Mouse (Mus musculus): Measurements from ENCODE around the gene Tes. TPM values are rescaled to one million over a fixed set of nuclear protein-coding genes. Genes with fewer than 3 reads are reported as not detected.

The Tes gene
- polyA plus RNA-seq, 1 experiment from 2014 or later: 37.8 TPM

- no peak overlapping the region for H3K4me2 ChIP-seq (replicated peaks)
- 88% methylated on average over 1 of the region's 1 CpGs for WGBS
These were observed 47.1 kb downstream of the Tes start for GRCm38 (mm10) chr6:17112081-17112480.

GRCm38 (mm10) chr6:17112990-17113389 lies 48.0 kb downstream of the Tes start:
- no peaks in the 10 kb centered on the region for H3K27me3 ChIP-seq
- no peaks in the 10 kb centered on the region for H3K36me3 ChIP-seq
- H3K27ac ChIP-seq (replicated peaks): no peak overlapping the region
- H3K4me1 ChIP-seq: no peaks in the 10 kb centered on the region
- no peak overlapping the region for H3K9ac ChIP-seq
- no peak for ATAC-seq (ENCODE audit: insufficient number of reproducible peaks, low FRiP score, low TSS enrichment, low read depth)
- WGBS: 88% methylated on average over 2 of the region's 2 CpGs
- no peak overlapping the region for H3K4me3 ChIP-seq (replicated peaks)
- no peaks in the 10 kb centered on the region for H3K9me3 ChIP-seq (replicated peaks)
- no peak overlapping the region for H3K4me2 ChIP-seq (replicated peaks)

More at GRCm38 (mm10) chr6:17112081-17112480, 47.1 kb downstream of the Tes start:
- Histone ChIP-seq H3K27me3 (no peaks in the 10 kb centered on the region), H3K27ac (replicated peaks) (no peak overlapping the region), H3K4me1 (no peaks in the 10 kb centered on the region), H3K36me3 (no peaks in the 10 kb centered on the region), H3K9me3 (replicated peaks) (no peaks in the 10 kb centered on the region), H3K4me3 (replicated peaks) (no peak overlapping the region), H3K9ac (no peak overlapping the region)
- no peak for ATAC-seq (ENCODE audit: insufficient number of reproducible peaks, low FRiP score, low TSS enrichment, low read depth)

GRCm38 (mm10) chr6:17114588-17114987 lies 49.6 kb downstream of the Tes start:
- no peaks in the 10 kb centered on the region for H3K4me1 ChIP-seq
- no peak for ATAC-seq (ENCODE audit: insufficient number of reproducible peaks, low FRiP score, low TSS enrichment, low read depth)
- H3K9ac ChIP-seq: no peak overlapping the region
- H3K36me3 ChIP-seq: no peaks in the 10 kb centered on the region
- H3K4me2 ChIP-seq (replicated peaks): no peak overlapping the region
- no peak overlapping the region for H3K27ac ChIP-seq (replicated peaks)
- H3K9me3 ChIP-seq (replicated peaks): no peaks in the 10 kb centered on the region
- no peak overlapping the region for H3K4me3 ChIP-seq (replicated peaks)
- WGBS: 70% methylated on average over 5 of the region's 5 CpGs
- H3K27me3 ChIP-seq: no peaks in the 10 kb centered on the region

- Histone ChIP-seq H3K9me3 (replicated peaks) (no peaks in the 10 kb centered on the region), H3K4me2 (replicated peaks) (no peak overlapping the region), H3K27ac (replicated peaks) (no peak overlapping the region), H3K36me3 (no peaks in the 10 kb centered on the region), H3K4me1 (no peaks in the 10 kb centered on the region), H3K9ac (no peak overlapping the region), H3K4me3 (replicated peaks) (no peak overlapping the region), H3K27me3 (no peaks in the 10 kb centered on the region)
- no peak for ATAC-seq (ENCODE audit: insufficient number of reproducible peaks, low FRiP score, low TSS enrichment, low read depth)
- 76% methylated on average over 2 of the region's 2 CpGs for WGBS
These were observed 50.3 kb downstream of the Tes start for GRCm38 (mm10) chr6:17115046-17115790.

- Histone ChIP-seq H3K27me3 (no peaks in the 10 kb centered on the region), H3K4me3 (replicated peaks) (no peak overlapping the region), H3K4me1 (no peaks in the 10 kb centered on the region), H3K9me3 (replicated peaks) (no peaks in the 10 kb centered on the region), H3K36me3 (no peaks in the 10 kb centered on the region), H3K4me2 (replicated peaks) (no peak overlapping the region), H3K27ac (replicated peaks) (no peak overlapping the region), H3K9ac (no peak overlapping the region)
- WGBS: 73% methylated on average over 7 of the region's 7 CpGs
- no peak for ATAC-seq (ENCODE audit: insufficient number of reproducible peaks, low FRiP score, low TSS enrichment, low read depth)
These were observed 54.7 kb downstream of the Tes start for GRCm38 (mm10) chr6:17119521-17120232.

- Histone ChIP-seq H3K9ac (no peak overlapping the region), H3K4me3 (replicated peaks) (no peak overlapping the region), H3K27me3 (no peaks in the 10 kb centered on the region), H3K36me3 (no peaks in the 10 kb centered on the region), H3K9me3 (replicated peaks) (no peaks in the 10 kb centered on the region), H3K4me1 (no peaks in the 10 kb centered on the region), H3K27ac (replicated peaks) (no peak overlapping the region), H3K4me2 (replicated peaks) (no peak overlapping the region)
- ATAC-seq (ENCODE audit: insufficient number of reproducible peaks, low FRiP score, low TSS enrichment, low read depth): no peak
- 65% methylated on average over 2 of the region's 2 CpGs for WGBS
These were observed 75.1 kb downstream of the Tes start for GRCm38 (mm10) chr6:17140021-17140420.

- H3K4me1 ChIP-seq: no peaks in the 10 kb centered on the region
- peak; percentile 73 for ATAC-seq (ENCODE audit: insufficient number of reproducible peaks, low FRiP score, low TSS enrichment, low read depth)
- H3K9ac ChIP-seq: no peak overlapping the region
- H3K9me3 ChIP-seq (replicated peaks): no peaks in the 10 kb centered on the region
- no peaks in the 10 kb centered on the region for H3K27me3 ChIP-seq
- H3K4me3 ChIP-seq (replicated peaks): no peak overlapping the region
- no peaks in the 10 kb centered on the region for H3K36me3 ChIP-seq
- H3K27ac ChIP-seq (replicated peaks): peak overlapping the region; percentile 44; the same call in 1 of the 2 replicates
- WGBS: 21% methylated on average over 4 of the region's 4 CpGs
- H3K4me2 ChIP-seq (replicated peaks): no peak overlapping the region
These were observed 77.8 kb downstream of the Tes start for GRCm38 (mm10) chr6:17142577-17143359.

GRCm38 (mm10) chr6:17151071-17151715 lies 86.2 kb downstream of the Tes start:
- no peak overlapping the region for H3K9ac ChIP-seq
- H3K4me3 ChIP-seq (replicated peaks): no peak overlapping the region
- H3K4me2 ChIP-seq (replicated peaks): no peak overlapping the region
- H3K27ac ChIP-seq (replicated peaks): no peak overlapping the region
- ATAC-seq (ENCODE audit: insufficient number of reproducible peaks, low FRiP score, low TSS enrichment, low read depth): no peak
- 81% methylated on average over 4 of the region's 4 CpGs for WGBS
- H3K4me1 ChIP-seq: no peaks in the 10 kb centered on the region
- H3K36me3 ChIP-seq: no peaks in the 10 kb centered on the region
- H3K27me3 ChIP-seq: no peaks in the 10 kb centered on the region
- no peaks in the 10 kb centered on the region for H3K9me3 ChIP-seq (replicated peaks)

GRCm38 (mm10) chr6:17152551-17152950 lies 87.6 kb downstream of the Tes start:
- H3K4me2 ChIP-seq (replicated peaks): no peak overlapping the region
- 55% methylated on average over 3 of the region's 3 CpGs for WGBS
- no peaks in the 10 kb centered on the region for H3K36me3 ChIP-seq
- H3K9ac ChIP-seq: no peak overlapping the region
- no peak overlapping the region for H3K4me3 ChIP-seq (replicated peaks)
- H3K9me3 ChIP-seq (replicated peaks): no peaks in the 10 kb centered on the region
- H3K27me3 ChIP-seq: no peaks in the 10 kb centered on the region
- no peak for ATAC-seq (ENCODE audit: insufficient number of reproducible peaks, low FRiP score, low TSS enrichment, low read depth)
- no peak overlapping the region for H3K27ac ChIP-seq (replicated peaks)
- H3K4me1 ChIP-seq: no peaks in the 10 kb centered on the region

Measured in embryonic facial prominence, embryonic 15.5 days (tissue).